Mouse (Mus musculus) embryo, embryonic 10.5 days (tissue): ENCODE results near the gene Lrrc51.

Experiments used
- DNase-seq: peaks from one replicate; pipeline ENCODE4 v3.0.0-alpha.2; 2015; ENCODE audit warnings: low spot score

Gene Lrrc51

DNA sequence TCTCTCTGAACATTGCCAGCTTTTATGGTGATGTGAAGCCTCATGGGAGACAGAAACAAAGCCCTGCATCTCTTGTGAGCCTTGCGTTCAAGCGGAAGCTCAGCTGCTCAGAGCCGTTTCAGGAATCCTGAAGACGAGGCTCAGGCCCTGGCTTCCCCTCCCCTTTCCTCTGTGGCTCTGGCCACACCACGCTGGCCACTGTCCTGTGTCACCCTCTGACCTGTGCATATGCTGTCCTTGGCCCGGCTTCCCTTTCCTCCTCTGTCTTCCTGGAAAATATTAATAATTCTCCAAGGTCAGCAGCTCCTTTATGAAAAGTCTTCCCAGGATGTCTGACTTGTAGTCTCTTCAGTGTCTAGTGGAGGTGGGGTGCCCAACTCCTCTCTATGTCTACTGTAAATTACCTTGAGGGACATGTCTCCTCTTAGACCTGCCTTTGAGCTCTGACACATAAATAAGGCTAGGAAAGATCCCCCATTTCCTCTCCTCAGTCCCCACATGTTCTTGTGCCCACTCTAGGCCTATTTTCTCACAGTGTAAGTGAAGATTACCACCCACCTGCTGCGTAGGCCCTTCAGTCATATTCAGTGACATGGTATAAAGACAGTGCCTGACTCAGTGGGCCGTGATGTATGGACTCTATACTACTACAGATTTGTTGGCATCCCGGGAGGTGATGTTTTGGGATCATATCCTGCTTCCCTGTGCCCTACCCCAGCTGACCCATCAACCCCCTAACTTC, 51.1 kb downstream of the Lrrc51 start:
- no peak for DNase-seq

DNA sequence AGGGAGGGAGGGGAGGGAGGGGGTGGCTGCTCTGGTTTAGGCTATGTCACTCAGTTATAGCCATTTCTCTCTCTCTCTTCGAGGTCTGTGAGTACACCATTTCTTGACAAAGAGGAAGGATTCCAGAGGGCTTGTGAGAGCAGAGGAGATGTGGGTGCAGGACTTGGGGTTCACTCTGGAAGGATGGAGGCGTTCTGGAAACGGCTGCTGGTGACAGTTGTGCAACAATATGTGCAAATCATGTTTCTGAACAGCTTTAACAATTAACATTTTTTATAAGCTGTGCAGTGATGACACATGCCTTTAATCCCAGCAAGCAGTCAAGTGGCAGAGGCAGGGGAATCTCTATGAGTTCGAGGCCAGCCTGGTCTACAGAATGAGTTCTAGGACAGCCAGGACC, 52.8 kb downstream of the Lrrc51 start:
- DNase-seq = no peak

DNA sequence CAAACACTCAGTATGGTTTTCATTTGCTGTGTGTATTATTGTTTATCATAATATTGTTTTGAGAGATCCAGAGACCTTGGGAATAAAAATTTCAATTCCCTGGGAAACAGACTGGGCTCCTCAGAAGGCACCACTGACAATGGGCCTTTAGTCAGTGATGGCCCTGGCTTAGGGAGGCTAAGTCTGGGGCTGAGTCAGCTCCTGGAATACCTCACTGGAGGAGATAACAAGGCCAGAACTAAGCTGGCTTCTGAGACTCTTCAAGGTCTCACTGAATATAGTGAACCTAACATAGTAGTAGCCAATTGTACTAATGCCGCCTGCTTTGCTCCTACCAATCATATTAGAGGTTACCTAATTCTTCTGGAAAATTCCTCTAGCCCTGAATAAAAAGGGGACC, 57.7 kb downstream of the Lrrc51 start:
- no peak for DNase-seq

DNA sequence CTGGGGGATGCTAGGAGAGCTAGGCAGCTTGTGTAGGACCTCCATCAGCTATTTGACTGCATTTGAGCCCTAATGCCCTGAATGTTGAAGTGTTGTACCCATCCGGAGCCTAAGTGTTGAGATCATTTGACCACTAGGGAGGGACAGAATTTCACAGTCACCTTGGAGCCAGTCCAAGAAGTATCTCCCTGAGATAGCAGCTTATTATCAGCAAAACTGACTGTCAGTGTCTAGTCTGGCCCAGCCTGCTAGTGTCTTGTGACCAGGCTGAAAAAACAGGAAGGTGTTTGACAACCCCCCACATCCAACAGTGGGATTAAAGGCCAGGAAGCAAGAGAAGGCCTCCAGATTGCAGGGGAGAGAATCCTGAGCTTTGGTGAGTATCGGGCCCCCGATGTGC, 62.4 kb downstream of the Lrrc51 start:
- DNase-seq = no peak

DNA sequence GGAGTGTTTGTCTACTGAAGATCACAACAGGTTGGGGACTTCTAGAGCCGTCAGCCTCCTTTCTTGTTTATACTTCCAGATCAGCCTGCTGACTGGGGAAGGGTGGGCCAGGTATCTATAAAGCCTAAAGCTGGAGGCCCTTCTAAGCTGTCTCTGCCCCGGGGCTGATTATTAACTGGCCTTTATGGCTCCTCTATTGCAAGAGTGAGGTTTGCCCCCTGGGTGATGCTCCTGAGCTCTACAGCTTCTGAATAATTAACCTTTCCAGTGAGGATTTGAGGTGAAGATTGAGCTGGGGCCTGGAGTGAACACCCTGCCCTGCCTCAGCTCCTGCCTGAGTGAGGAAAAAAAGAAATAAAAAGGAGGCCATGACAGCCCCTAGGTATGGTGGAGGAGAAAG, 63.1 kb downstream of the Lrrc51 start, which contains the start of gene Folr1:
Gene Folr1, minus strand, starts transcription at position 160 of the 400 bp plus-strand sequence.
- no peak for DNase-seq

DNA sequence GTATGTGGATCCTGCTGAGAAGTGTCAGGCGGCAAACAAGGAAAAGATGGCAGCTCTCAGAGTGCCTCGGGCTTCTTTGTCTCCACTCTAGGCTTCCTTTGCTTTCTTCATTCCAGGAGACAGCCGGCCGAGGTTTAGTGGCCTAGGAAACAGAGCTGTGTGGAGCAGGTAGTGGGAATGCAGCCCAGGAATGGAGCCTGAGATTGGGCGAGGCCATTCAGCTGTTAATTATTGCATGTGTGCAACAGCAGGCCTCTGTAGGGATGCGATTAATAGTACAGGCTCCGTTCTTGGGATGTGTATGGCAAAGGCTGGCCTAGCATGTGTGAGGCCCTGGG, 64.6 kb downstream of the Lrrc51 start:
- peak; percentile 12 for DNase-seq

DNA sequence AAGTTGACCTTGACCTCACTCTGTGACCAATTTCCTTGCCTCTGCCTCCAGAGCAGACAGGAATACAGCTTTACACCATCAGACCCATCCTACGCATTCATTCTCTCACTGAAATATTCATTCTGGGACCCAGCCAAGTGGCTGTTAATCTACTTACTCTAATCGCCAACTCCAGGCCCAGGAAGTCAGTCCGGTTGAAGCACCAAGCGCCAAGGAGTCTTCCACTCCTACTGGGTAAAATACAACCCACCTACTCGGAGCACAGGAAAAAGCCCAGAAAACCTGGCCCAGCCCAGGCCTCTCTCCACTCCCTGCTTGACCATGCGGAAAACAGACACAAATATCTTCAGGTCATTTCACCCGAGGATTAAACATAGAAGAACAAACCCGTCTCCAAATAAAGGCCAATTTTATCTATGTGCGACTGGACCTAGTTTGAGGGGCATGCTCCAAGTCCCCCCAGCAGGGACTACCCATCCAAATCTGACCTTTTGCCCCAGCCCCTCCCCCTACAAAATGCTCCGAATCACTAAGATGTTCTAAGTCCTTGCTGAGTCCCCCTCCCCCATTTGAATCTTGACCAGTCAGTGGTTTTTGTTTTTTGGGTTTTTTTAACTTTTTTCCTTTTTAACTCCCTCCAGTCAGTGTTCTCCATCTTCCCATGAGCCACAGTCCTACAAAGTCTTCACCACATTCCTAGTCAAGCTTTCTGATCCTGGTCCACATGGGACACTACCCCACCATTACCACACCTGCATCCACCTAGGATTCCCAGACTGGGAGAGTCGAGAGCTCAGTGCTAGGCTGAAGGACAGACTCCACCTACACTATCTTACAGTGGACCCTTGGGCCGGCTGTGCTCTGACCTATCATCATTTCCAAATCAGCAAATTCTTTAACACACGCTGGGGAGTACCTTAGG, 65.2 kb downstream of the Lrrc51 start:
- DNase-seq = no peak

DNA sequence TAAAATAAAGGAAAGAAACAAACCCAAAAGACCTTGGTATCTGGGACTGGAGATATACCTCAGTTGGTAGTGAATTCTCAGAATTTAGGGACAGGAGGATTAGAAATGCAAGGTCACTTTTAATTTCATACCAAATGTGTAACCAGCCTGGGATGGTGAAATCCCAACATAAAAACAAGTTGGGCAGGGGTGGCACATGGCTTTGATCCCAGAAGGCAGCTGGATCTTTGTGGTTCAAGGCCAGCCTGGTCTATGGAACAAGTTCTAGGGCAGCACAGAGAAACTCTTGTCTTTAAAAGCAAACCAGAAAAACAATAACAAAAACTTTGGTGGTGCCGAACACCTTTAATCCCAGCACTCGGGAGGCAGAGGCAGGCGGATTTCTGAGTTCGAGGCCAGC, 66.2 kb downstream of the Lrrc51 start:
- DNase-seq = no peak

DNA sequence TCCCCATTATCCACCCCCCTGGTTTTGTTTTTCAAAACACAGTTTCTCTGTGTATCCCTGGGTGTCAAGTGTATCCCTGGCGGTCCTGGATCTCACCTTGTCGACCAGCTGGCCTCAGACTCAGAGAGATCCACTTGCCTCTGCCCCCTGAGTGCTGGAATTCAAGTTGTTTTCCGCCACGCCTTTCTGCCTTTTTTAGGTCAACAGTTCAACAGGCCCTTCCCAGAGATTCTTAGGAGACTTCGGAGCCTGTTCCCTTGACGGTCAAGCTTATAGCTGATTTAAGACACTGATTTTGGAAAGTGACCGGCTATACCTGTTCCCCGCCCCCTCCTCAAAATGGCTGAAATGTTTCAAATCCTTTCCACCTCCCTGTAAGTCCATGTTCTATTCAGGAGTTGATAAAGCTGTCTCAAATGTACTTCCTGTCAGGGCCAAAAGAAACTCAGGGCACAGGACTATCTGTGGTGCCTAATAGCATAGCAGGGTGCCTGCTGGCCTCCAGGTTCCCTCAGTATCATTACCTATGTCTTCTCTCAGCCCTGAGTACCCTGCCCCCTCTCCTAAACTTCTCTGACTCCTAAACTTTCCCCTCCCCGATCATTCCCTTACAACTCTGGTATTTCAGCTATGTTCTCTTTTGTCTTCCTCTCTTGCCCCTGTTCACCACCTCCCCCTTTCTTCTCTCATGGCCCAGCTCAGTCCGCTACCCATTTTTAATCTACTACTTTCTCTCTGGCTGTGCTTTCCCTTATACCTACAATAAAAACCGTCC, 67.0 kb downstream of the Lrrc51 start:
- DNase-seq = no peak

DNA sequence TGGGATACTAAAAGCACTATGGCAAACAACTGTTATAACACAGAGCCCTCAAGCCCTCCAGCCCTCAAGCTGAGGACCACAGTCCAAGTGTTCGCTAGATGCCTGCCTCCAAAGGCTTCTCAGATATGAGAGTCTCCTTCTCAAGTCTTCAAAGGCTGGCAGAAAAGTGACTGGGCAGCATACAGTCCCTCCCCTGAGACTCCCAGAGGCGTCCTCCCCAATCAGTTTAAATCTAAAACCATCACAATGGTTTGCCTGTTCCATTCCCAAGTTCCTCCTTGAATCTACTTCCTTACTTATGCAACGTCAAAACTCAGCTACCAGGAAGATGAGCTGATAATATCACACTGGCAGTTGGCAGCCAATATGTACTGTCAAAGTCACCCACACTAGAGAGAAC, 70.3 kb downstream of the Lrrc51 start, which contains the start of gene Anapc15:
Gene Anapc15, plus strand, starts transcription at position 301 of the 400 bp plus-strand sequence.
- DNase-seq = no peak
